Mouse (Mus musculus) right cerebral cortex, postnatal 10 days (tissue): ENCODE measurements around the gene Tbc1d22a.
"Not testable (repeated sequence)": the region's sequence is repeated elsewhere in the genome, so short reads cannot be mapped to it uniquely, and the experiment has no call there.

Experiments used
- DNase-seq, 2 experiments: peaks; one replicate each; pipeline ENCODE4 v3.0.0; 2021; ENCODE audit warnings: low spot score in 2 of 2

Gene Tbc1d22a

GRCm38 (mm10) chr15:86203292-86203793, 10.9 kb upstream of the Tbc1d22a start:
- DNase-seq, result no peak

- peak in 1 of 2 experiments; percentile 53 for DNase-seq
Observed at GRCm38 (mm10) chr15:86203942-86204561, 10.2 kb upstream of the Tbc1d22a start.

GRCm38 (mm10) chr15:86205300-86205699, 9.0 kb upstream of the Tbc1d22a start:
- no peak for DNase-seq

- no peak for DNase-seq
Observed at GRCm38 (mm10) chr15:86206385-86206784, 7.9 kb upstream of the Tbc1d22a start.

- DNase-seq, result not testable (repeated sequence)
Observed at GRCm38 (mm10) chr15:86212193-86212592, 2.1 kb upstream of the Tbc1d22a start.

GRCm38 (mm10) chr15:86214549-86215201, 416 bp downstream of the Tbc1d22a start:
- DNase-seq, result no peak

- not testable (repeated sequence) for DNase-seq
Observed at GRCm38 (mm10) chr15:86216641-86217040, 2.4 kb downstream of the Tbc1d22a start.

- DNase-seq, result peak in 1 of 2 experiments; percentile 44
Observed at GRCm38 (mm10) chr15:86219534-86220228, 5.4 kb downstream of the Tbc1d22a start.

GRCm38 (mm10) chr15:86220229-86220630, 6.0 kb downstream of the Tbc1d22a start:
- DNase-seq, result no peak

- DNase-seq, result no peak
Observed at GRCm38 (mm10) chr15:86220715-86221114, 6.5 kb downstream of the Tbc1d22a start.

GRCm38 (mm10) chr15:86221369-86221768, 7.1 kb downstream of the Tbc1d22a start:
- DNase-seq, result no peak

- not testable (repeated sequence) for DNase-seq
Observed at GRCm38 (mm10) chr15:86221901-86222300, 7.6 kb downstream of the Tbc1d22a start.

- DNase-seq, result peak in 1 of 2 experiments; percentile 52
Observed at GRCm38 (mm10) chr15:86224972-86225551, 10.8 kb downstream of the Tbc1d22a start.

GRCm38 (mm10) chr15:86226221-86226620, 12.0 kb downstream of the Tbc1d22a start:
- DNase-seq, result no peak

- no peak for DNase-seq
Observed at GRCm38 (mm10) chr15:86226968-86227367, 12.7 kb downstream of the Tbc1d22a start.

GRCm38 (mm10) chr15:86228186-86228585, 13.9 kb downstream of the Tbc1d22a start:
- DNase-seq, result no peak

- DNase-seq, result no peak
Observed at GRCm38 (mm10) chr15:86229088-86229487, 14.8 kb downstream of the Tbc1d22a start.

GRCm38 (mm10) chr15:86229623-86230022, 15.4 kb downstream of the Tbc1d22a start:
- no peak for DNase-seq

- no peak for DNase-seq
Observed at GRCm38 (mm10) chr15:86231170-86231569, 16.9 kb downstream of the Tbc1d22a start.

GRCm38 (mm10) chr15:86231831-86232512, 17.7 kb downstream of the Tbc1d22a start:
- no peak for DNase-seq

- DNase-seq, result no peak
Observed at GRCm38 (mm10) chr15:86234001-86234400, 19.7 kb downstream of the Tbc1d22a start.
